Mouse (Mus musculus) intestine, postnatal 0 days (tissue): Measurements from ENCODE around the gene Cstad. TPM values are rescaled to one million over a fixed set of nuclear protein-coding genes. Genes with fewer than 3 reads are reported as not detected.
A peak's percentile ranks its signal among the peaks of the same experiment; 100 is the strongest.

Experiments used
- ATAC-seq: fragments of 200-750 bp; cut with Nextera tagmentation; 2 replicates; pipeline ENCODE4 v1.8.0; 2017; ENCODE audit warnings: mild to moderate bottlenecking, moderate TSS enrichment, moderate library complexity
- H3K27ac ChIP-seq: fragments of 300-500 bp; sonication (generic); 2 replicates; pipeline ENCODE4 v1.5.1; 2014; ENCODE audit warnings: mild to moderate bottlenecking, low read depth, low read length, moderate library complexity
- H3K27me3 ChIP-seq: fragments of 300-500 bp; sonication (generic); replicated peaks from 2 replicates; pipeline ENCODE4 v1.6.1; 2014; ENCODE audit warnings: low read length, mixed read lengths; ENCODE audit not compliant: control insufficient read depth, insufficient read depth
- H3K36me3 ChIP-seq: fragments of 300-500 bp; sonication (generic); 2 replicates; pipeline ENCODE4 v1.6.1; 2014; ENCODE audit warnings: mild to moderate bottlenecking, moderate library complexity; ENCODE audit not compliant: control insufficient read depth, insufficient read depth
- H3K4me1 ChIP-seq: fragments of 300-500 bp; sonication (generic); replicated peaks from 2 replicates; pipeline ENCODE4 v1.6.1; 2014; ENCODE audit warnings: antibody characterized with exemption, low read length, mixed read lengths; ENCODE audit not compliant: control insufficient read depth, insufficient read depth
- H3K4me2 ChIP-seq: fragments of 300-500 bp; sonication (generic); replicated peaks from 2 replicates; pipeline ENCODE4 v1.6.1; 2014; ENCODE audit warnings: low read depth, mild to moderate bottlenecking, moderate library complexity
- H3K4me3 ChIP-seq: fragments of 300-500 bp; sonication (generic); 2 replicates; pipeline ENCODE4 v1.5.1; 2014; ENCODE audit warnings: low read depth, low read length
- H3K9ac ChIP-seq: fragments of 300-500 bp; sonication (generic); 2 replicates; pipeline ENCODE4 v1.6.1; 2014; ENCODE audit warnings: mild to moderate bottlenecking, low read depth, low read length
- H3K9me3 ChIP-seq: fragments of 300-500 bp; sonication (generic); 2 replicates; pipeline ENCODE4 v1.6.1; 2016; ENCODE audit warnings: mixed run types; ENCODE audit not compliant: control insufficient read depth
- CTCF ChIP-seq: sonication (generic); IDR thresholded peaks from 2 replicates; pipeline ENCODE4 v1.5.1; 2016; ENCODE audit warnings: low read depth, mild to moderate bottlenecking, control low read depth, antibody characterized with exemption, moderate library complexity
- WGBS: fragments of 180-500 bp; shearing (Covaris S2); extraction: QIAGEN DNeasy Blood & Tissue Kit; methylation state at CpG from one replicate; pipeline ENCODE4 v1.1.7; 2014; 5-methylcytosine and 5-hydroxymethylcytosine counted together
- polyA plus RNA-seq: library from polyadenylated mRNA; unstranded; fragments of >200 nt; fragmentation: Nextera tagmentation; extraction: Ambion mirVana; gene quantifications from 2 replicates; pipeline ENCODE4 v1.2.1, GENCODE M21; 2015

Gene Cstad
- polyA plus RNA-seq, 1 experiment from 2014 or later, result 0.53 TPM

GRCm38 (mm10) chr2:30618487-30619248 is 23.8 kb downstream of the Cstad start:
- Histone ChIP-seq H3K36me3 (no peaks in the 10 kb centered on the region), H3K4me3 (no peak overlapping the region), H3K27me3 (no peaks in the 10 kb centered on the region), H3K9ac (no peak overlapping the region), H3K27ac (no peak overlapping the region; the same call in 1 of the 2 replicates), H3K4me2 (no peak overlapping the region; the same call in 1 of the 2 replicates), H3K9me3 (no peaks in the 10 kb centered on the region), H3K4me1 (no peaks in the 10 kb centered on the region; the same call in 1 of the 2 replicates)
- peak; percentile 79 for ATAC-seq
- no peak for TF ChIP-seq CTCF
- WGBS, result 41% methylated on average over 6 of the region's 6 CpGs

GRCm38 (mm10) chr2:30623873-30624272 is 29.0 kb downstream of the Cstad start:
- Histone ChIP-seq H3K9ac (no peak overlapping the region), H3K4me1 (no peaks in the 10 kb centered on the region; the same call in 1 of the 2 replicates), H3K27me3 (no peaks in the 10 kb centered on the region), H3K4me3 (no peak overlapping the region), H3K4me2 (no peak overlapping the region), H3K36me3 (no peaks in the 10 kb centered on the region), H3K27ac (no peak overlapping the region), H3K9me3 (no peaks in the 10 kb centered on the region)
- WGBS, result 67% methylated on average over 10 of the region's 10 CpGs
- TF ChIP-seq CTCF, result no peak
- ATAC-seq, result no peak

GRCm38 (mm10) chr2:30625296-30625826 is 30.5 kb downstream of the Cstad start:
- Histone ChIP-seq H3K27me3 (no peaks in the 10 kb centered on the region), H3K27ac (no peak overlapping the region), H3K36me3 (no peaks in the 10 kb centered on the region), H3K4me2 (no peak overlapping the region), H3K4me3 (no peak overlapping the region), H3K4me1 (no peaks in the 10 kb centered on the region), H3K9me3 (no peaks in the 10 kb centered on the region), H3K9ac (no peak overlapping the region)
- ATAC-seq, result no peak
- TF ChIP-seq CTCF, result no peak
- WGBS, result 81% methylated on average over 6 of the region's 6 CpGs

DNA sequence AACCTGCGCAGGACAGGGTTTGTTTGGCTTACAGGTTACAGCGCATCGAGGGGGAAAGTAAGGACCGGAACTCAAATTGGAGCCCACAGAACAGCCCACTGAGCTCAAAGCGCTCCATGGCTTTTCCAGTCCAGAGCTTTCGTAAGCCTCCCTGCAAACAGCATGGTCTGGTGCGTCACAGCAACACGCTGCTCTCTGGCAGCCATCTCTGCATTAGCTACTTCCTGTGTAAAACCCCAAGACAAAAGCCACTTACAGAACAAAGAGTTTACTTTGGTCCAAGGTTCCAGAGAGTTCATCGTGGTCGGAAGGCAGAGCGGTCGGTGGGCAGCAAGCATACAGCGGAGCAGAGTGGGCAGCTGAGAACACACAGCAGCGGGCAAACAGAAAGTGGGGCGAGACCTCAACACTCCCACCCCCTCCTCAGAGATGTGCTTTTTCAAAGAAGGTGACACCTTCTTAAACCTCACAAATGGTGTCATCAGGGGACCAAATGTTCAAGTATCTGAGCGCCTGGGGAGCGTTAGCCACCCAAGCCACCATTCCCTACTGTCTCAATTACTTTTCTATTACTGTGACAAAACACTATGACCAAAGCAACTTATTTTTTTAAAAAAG is 31.3 kb downstream of the Cstad start:
- H3K4me3 ChIP-seq, result no peak overlapping the region
- no peaks in the 10 kb centered on the region for H3K4me1 ChIP-seq
- ATAC-seq, result no peak
- no peak overlapping the region for H3K9ac ChIP-seq
- H3K27me3 ChIP-seq, result no peaks in the 10 kb centered on the region
- H3K9me3 ChIP-seq, result no peaks in the 10 kb centered on the region
- H3K4me2 ChIP-seq, result no peak overlapping the region
- TF ChIP-seq CTCF, result no peak
- no peak overlapping the region for H3K27ac ChIP-seq
- no peaks in the 10 kb centered on the region for H3K36me3 ChIP-seq
- 72% methylated on average over 17 of the region's 17 CpGs for WGBS

DNA sequence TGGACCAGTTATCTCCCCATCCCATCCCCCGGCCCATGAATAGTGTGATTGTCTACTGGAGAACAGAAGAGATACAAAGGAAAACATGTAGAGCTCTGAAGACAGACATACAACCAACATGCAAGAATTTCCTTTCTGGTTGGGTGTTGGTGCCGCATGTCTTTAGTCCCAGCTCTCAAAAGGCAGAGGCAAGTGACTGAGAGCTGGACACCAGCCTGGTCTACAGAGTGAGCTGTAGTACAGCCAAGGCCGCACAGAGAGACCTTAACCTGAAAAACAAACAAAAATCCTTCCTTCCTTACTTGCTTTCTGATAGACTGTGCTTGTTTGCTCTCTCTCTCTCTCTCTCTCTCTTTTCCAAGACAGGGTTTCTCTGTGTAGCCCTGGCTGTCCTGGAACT is 32.5 kb downstream of the Cstad start:
- TF ChIP-seq CTCF, result no peak
- Histone ChIP-seq H3K4me1 (no peaks in the 10 kb centered on the region), H3K27ac (no peak overlapping the region), H3K4me2 (no peak overlapping the region), H3K9me3 (no peaks in the 10 kb centered on the region), H3K4me3 (no peak overlapping the region), H3K27me3 (no peaks in the 10 kb centered on the region), H3K9ac (no peak overlapping the region), H3K36me3 (no peaks in the 10 kb centered on the region)
- WGBS, result 89% methylated on average over 3 of the region's 3 CpGs
- ATAC-seq, result no peak

DNA sequence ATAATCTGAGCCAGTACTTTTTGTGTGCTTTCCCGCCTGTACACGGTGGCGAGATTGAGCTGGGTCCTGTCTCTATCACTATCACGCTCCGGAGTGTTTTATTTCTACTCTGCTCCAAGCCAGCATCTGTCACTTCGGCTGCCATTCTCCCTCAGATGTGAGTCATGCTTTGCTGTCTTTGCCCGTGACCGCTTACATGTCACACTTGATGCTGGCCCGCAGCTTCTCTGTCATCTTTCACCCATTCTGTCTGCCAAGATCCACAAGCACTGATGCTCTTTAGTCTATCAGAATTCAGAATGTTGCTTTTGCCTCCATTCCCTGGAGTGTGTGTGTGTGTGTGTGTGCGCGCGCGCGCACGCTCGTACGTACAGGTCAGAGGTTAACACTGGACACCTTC is 33.5 kb downstream of the Cstad start:
- no peak overlapping the region for H3K4me2 ChIP-seq
- no peaks in the 10 kb centered on the region for H3K4me1 ChIP-seq
- no peak for TF ChIP-seq CTCF
- H3K27ac ChIP-seq, result no peak overlapping the region
- H3K27me3 ChIP-seq, result no peaks in the 10 kb centered on the region
- no peaks in the 10 kb centered on the region for H3K9me3 ChIP-seq
- H3K9ac ChIP-seq, result no peak overlapping the region
- no peak overlapping the region for H3K4me3 ChIP-seq
- no peak for ATAC-seq
- WGBS, result 95% methylated on average over 17 of the region's 17 CpGs
- H3K36me3 ChIP-seq, result no peaks in the 10 kb centered on the region
